Mouse (Mus musculus) spleen, adult 2 months (tissue): Measurements from ENCODE around the gene Deaf1. TPM values are rescaled to one million over a fixed set of nuclear protein-coding genes. Genes with fewer than 3 reads are reported as not detected.

Experiments used
- DNase-seq, 2 experiments: peaks; one replicate each; pipeline versions ENCODE4 v3.0.0 to v3.0.0-alpha.2; 2012 to 2021; ENCODE audit warnings: low spot score in 2 of 2, low read depth in 1 of 2
- H3K27ac ChIP-seq: fragments of 200-500 bp; 2 replicates; pipeline ENCODE4 v1.5.1; 2012; ENCODE audit warnings: low read length, inconsistent platforms; ENCODE audit not compliant: insufficient read depth
- H3K27me3 ChIP-seq: fragments of 200-500 bp; 2 replicates; pipeline ENCODE4 v1.6.1; 2012; ENCODE audit warnings: mild to moderate bottlenecking, moderate library complexity, low read length, inconsistent platforms; ENCODE audit not compliant: control insufficient read depth, insufficient read depth
- H3K36me3 ChIP-seq: fragments of 200-500 bp; 2 replicates; pipeline ENCODE4 v1.6.1; 2012; ENCODE audit warnings: mild to moderate bottlenecking, low read length, inconsistent platforms; ENCODE audit not compliant: control insufficient read depth, insufficient read depth
- H3K4me1 ChIP-seq: fragments of 200-500 bp; 2 replicates; pipeline ENCODE4 v1.6.1; 2011; ENCODE audit warnings: inconsistent platforms; ENCODE audit not compliant: control insufficient read depth, insufficient read depth, insufficient read length
- H3K4me3 ChIP-seq: fragments of 200-500 bp; 2 replicates; pipeline ENCODE4 v1.5.1; 2011; ENCODE audit warnings: mild to moderate bottlenecking, inconsistent platforms; ENCODE audit not compliant: insufficient read depth, insufficient read length; ENCODE audit errors: extremely low read depth
- CTCF ChIP-seq: fragments of 200-500 bp; IDR thresholded peaks from 2 replicates; pipeline ENCODE4 v1.5.1; 2011; ENCODE audit warnings: mild to moderate bottlenecking, inconsistent platforms; ENCODE audit not compliant: insufficient read depth, insufficient read length, insufficient replicate concordance; ENCODE audit errors: extremely low read depth
- POLR2A ChIP-seq: fragments of 200-500 bp; IDR thresholded peaks from 2 replicates; pipeline ENCODE4 v1.6.1; 2011; ENCODE audit warnings: low read depth, low read length, inconsistent platforms
- WGBS: fragments of 180-500 bp; shearing (Covaris S2); methylation state at CpG from one replicate; pipeline ENCODE4 v1.1.7; 2018; 5-methylcytosine and 5-hydroxymethylcytosine counted together
- polyA plus RNA-seq: library from polyadenylated mRNA; depleted of rRNA; stranded (reverse); fragments of >200 nt; gene quantifications from 2 replicates; pipeline ENCODE4 v1.2.3, GENCODE M21; 2012

Deaf1 gene
- polyA plus RNA-seq, 1 experiment = 15.3 TPM

DNA sequence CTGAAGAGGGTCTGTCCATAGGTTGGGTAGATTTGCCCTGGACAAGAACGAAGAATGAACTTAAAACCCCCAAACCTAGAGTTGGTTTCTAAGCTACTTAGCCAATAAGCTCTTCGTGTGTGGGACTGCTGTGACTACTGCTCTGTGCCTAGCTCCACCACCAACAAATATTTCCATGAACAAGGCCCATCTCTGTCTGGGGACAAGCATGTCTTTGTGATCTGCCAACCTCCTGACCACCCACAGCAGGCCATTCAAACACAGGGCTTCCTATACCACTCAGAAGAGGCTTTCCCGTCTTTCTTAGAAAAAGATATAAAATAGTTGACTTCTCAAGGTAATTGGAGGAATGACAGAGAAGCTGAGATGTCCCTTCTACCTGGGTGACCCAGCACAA lies 37.6 kb upstream of the Deaf1 start:
- H3K27ac ChIP-seq = no peak overlapping the region
- no peak for TF ChIP-seq CTCF
- no peak for TF ChIP-seq POLR2A
- H3K4me1 ChIP-seq = peaks cover 5% of the 10 kb centered on the region
- H3K4me3 ChIP-seq = no peak overlapping the region
- 81% methylated on average over 3 of the region's 3 CpGs for WGBS
- DNase-seq = no peak
- H3K27me3 ChIP-seq = no peaks in the 10 kb centered on the region
- H3K36me3 ChIP-seq = no peaks in the 10 kb centered on the region

DNA sequence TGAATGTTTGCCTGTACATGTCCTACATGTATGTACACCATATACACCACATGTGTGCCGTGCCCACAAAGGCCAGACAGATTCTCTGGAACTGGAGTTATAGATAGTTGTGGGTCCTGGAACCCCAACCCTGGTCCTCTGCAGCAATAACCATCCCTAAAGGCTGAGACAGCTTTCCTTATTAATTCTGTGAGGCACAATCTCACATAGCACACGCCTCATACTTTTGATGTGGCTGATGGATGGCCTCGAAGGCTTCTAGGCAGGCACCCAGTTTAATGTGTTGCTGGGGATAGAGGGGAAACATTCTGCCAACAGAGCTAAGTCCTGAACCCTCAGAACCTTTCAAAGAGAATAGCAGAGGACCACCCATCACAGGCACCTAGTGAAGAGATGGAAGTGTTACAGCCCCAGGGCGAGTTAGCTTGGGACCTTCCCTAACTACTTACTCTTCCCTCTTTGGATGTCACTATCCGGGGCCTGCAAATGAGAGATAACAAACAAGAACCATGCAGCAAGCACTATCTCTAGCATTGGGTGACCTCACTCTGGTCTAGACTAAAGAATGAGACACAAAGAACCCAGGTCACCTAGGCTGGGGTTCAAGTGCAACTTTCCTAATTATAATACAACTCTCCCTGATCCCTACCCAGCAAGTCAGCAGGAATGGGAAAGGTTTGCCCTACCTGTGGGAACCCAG lies 37.0 kb upstream of the Deaf1 start:
- WGBS = 75% methylated on average over 5 of the region's 5 CpGs
- Histone ChIP-seq H3K4me1 (peaks cover 2% of the 10 kb centered on the region), H3K36me3 (no peaks in the 10 kb centered on the region), H3K4me3 (no peak overlapping the region), H3K27ac (no peak overlapping the region), H3K27me3 (no peaks in the 10 kb centered on the region)
- no peak for TF ChIP-seq POLR2A
- no peak for TF ChIP-seq CTCF
- no peak for DNase-seq

GRCm38 (mm10) chr7:141363752-141364125 lies 36.2 kb upstream of the Deaf1 start:
- 69% methylated on average over 2 of the region's 2 CpGs for WGBS
- Histone ChIP-seq H3K27ac (no peak overlapping the region), H3K27me3 (no peaks in the 10 kb centered on the region), H3K4me3 (no peak overlapping the region), H3K36me3 (no peaks in the 10 kb centered on the region), H3K4me1 (no peaks in the 10 kb centered on the region; the same call in 1 of the 2 replicates)
- TF ChIP-seq POLR2A (no peak), CTCF (no peak)
- DNase-seq = no peak

- Histone ChIP-seq H3K4me1 (no peaks in the 10 kb centered on the region; the same call in 1 of the 2 replicates), H3K4me3 (no peak overlapping the region), H3K27me3 (no peaks in the 10 kb centered on the region), H3K27ac (no peak overlapping the region), H3K36me3 (no peaks in the 10 kb centered on the region)
- WGBS = 58% methylated on average over 4 of the region's 4 CpGs
- peak; percentile 62 to 76 for DNase-seq
- TF ChIP-seq POLR2A = no peak
- TF ChIP-seq CTCF = peak; percentile 65; the same call in 1 of the 2 replicates
Observed at GRCm38 (mm10) chr7:141363106-141363751, 35.7 kb upstream of the Deaf1 start.

GRCm38 (mm10) chr7:141361510-141361909 lies 34.0 kb upstream of the Deaf1 start:
- peak in 1 of 2 experiments; percentile 43 for DNase-seq
- no peak overlapping the region for H3K4me3 ChIP-seq
- no peaks in the 10 kb centered on the region for H3K36me3 ChIP-seq
- H3K27ac ChIP-seq = no peak overlapping the region
- no peaks in the 10 kb centered on the region; the same call in 1 of the 2 replicates for H3K4me1 ChIP-seq
- H3K27me3 ChIP-seq = no peaks in the 10 kb centered on the region
- WGBS = 23% methylated on average over 24 of the region's 24 CpGs
- TF ChIP-seq CTCF = no peak
- TF ChIP-seq POLR2A = no peak

- H3K4me3 ChIP-seq = no peak overlapping the region
- TF ChIP-seq CTCF (no peak), POLR2A (no peak)
- no peaks in the 10 kb centered on the region; the same call in 1 of the 2 replicates for H3K4me1 ChIP-seq
- DNase-seq = no peak
- no peaks in the 10 kb centered on the region for H3K36me3 ChIP-seq
- H3K27me3 ChIP-seq = no peaks in the 10 kb centered on the region
- WGBS = 54% methylated on average over 14 of the region's 14 CpGs
- no peak overlapping the region for H3K27ac ChIP-seq
Observed at GRCm38 (mm10) chr7:141356971-141357370, 29.5 kb upstream of the Deaf1 start.

- WGBS = 84% methylated on average over 12 of the region's 12 CpGs
- no peaks in the 10 kb centered on the region for H3K27me3 ChIP-seq
- H3K4me1 ChIP-seq = no peaks in the 10 kb centered on the region
- H3K4me3 ChIP-seq = no peak overlapping the region
- TF ChIP-seq CTCF (no peak), POLR2A (no peak)
- H3K27ac ChIP-seq = no peak overlapping the region
- no peaks in the 10 kb centered on the region for H3K36me3 ChIP-seq
- no peak for DNase-seq
Observed at GRCm38 (mm10) chr7:141355626-141356326, 28.3 kb upstream of the Deaf1 start.
